Mouse (Mus musculus): ENCODE results near the gene Trit1.
"Not testable (repeated sequence)": the region's sequence is repeated elsewhere in the genome, so short reads cannot be mapped to it uniquely, and the experiment has no call there.

The Trit1 gene

GRCm38 (mm10) chr4:123016451-123016957 lies at the start of gene Trit1:
Gene Trit1 (plus strand): TSS chr4:123016597.
- DNase-seq: peak; percentile 95

- DNase-seq: no peak
These were observed 48.3 kb upstream of the Trit1 start for GRCm38 (mm10) chr4:122968106-122968505.

DNA sequence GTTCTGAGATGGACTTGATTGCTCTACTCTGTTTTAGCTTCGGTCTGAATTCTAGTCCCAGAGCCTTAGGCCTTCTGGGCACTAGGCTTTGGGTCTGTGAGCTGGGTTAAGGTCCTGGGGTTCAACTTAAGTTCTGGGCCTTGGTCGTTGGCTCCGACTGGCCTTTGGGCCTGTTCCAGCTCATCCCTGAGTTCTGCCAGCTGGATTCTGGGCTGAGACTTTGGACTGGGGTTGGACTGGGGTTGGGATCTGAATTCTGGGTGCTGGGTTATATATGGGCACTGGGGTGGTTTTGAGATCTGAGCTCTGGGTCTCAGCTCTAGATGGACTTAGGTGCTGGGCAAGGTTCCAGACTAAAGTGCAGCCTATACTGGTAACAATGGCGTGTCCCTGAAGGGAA lies 45.2 kb upstream of the Trit1 start:
- no peak for DNase-seq

GRCm38 (mm10) chr4:122971646-122972045 lies 44.8 kb upstream of the Trit1 start:
- no peak for DNase-seq

GRCm38 (mm10) chr4:122972056-122972455 lies 44.3 kb upstream of the Trit1 start:
- no peak for DNase-seq

DNA sequence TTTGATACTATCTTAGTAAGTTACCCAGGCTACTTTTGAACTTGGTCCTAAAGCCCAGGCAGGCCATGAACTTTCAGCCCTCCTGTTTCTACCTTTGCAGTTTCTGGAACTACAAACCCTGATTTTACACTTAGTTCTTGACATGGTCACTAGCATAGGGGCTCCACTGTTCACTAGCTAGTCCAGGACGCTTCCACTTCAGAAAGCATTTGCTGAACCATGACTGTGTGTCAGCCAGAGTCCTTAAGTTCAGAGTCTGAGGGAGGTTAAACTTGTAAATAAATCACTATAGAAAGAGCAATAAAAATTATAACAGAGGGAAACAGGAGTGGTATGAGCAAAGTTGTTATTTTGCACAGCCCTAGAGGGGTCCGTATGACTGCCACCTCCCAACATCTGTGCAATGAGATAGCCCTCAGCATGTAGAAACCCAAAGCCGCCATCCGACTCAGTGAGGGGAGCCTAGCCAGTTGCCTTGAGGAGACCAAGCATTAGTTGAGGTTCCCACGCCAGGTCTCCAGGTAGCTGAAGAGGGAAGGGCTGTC lies 41.3 kb upstream of the Trit1 start:
- DNase-seq: no peak

- DNase-seq: no peak
These were observed 39.5 kb upstream of the Trit1 start for GRCm38 (mm10) chr4:122976885-122977284.

DNA sequence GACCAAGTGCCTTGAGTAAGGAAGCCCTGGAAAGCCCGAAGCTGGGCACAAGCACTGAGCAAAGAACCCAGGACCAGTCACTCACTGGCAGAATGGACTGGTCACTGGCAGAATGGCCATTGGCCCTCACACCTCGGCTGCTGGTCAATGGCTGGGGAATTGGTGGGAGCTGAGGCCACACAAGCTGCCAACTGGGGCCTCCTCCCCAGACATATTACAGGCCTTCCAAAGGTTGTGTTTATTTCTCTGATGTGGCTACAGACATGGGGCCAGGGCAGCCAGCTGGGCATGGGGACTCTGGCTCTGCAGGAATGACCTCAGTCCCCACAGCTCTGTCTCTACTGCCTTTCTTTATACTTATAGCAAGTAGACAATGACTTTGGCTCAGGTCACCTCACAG lies 37.5 kb upstream of the Trit1 start:
- no peak for DNase-seq

GRCm38 (mm10) chr4:122979826-122980225 lies 36.6 kb upstream of the Trit1 start:
- no peak for DNase-seq

DNA sequence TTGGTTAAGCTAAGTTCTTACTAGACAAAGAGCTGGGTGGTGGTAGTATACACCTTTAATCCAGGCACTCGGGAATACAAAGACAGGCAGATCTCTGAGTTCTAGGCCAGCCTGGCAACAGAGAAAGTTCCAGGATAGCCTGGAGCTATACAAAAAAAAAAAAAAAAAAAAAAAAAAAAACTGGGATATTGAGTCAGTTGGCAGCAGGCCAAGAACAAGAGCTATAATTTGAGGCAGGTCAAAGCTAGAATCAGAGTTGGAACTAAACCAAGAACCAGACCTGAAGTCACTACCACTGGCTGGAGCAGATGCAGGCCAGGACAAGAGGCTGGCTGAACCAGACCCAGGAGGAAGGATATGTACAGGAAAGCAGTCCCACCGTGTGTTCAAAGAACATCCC lies 35.7 kb upstream of the Trit1 start:
- no peak for DNase-seq

DNA sequence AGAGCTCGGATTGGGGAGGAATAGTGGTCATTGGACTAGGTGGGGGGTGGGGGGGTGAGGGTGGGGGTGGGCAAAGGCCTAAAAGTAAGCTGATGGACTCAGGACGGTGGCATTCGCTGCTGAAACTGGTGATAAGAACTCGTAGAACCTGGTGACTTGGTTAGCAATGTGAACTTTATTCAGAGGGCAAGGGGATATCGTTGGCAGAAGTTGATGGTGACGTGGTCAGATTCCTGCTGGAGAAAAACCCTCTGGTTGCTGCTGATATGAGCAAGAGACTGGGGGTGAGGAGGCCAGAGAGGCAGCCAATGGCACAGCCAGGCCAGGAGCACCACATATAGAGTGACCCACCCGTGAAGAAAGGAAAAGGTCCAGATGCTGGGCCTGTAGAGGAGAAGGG lies 35.2 kb upstream of the Trit1 start:
- no peak for DNase-seq

GRCm38 (mm10) chr4:122981930-122982329 lies 34.5 kb upstream of the Trit1 start:
- DNase-seq: no peak

DNA sequence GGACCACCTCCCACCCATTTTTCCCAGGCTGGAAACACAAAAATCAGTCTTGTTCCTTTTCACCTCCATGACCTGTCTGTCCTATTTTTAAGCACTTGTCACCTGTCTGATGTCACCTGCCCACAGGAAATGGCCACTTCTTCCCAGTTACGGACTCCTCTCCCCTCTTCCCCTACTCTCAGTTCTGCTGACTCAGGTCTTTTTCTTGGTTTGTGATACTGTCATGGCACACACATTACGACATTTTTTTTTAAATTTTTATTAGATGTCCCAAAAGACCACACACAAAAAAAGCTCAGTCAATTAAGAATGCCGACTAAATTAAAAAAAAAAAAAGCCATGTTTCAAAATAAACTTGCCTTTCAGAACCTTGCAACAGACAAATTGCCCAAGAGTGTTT lies 33.9 kb upstream of the Trit1 start:
- DNase-seq: no peak

DNA sequence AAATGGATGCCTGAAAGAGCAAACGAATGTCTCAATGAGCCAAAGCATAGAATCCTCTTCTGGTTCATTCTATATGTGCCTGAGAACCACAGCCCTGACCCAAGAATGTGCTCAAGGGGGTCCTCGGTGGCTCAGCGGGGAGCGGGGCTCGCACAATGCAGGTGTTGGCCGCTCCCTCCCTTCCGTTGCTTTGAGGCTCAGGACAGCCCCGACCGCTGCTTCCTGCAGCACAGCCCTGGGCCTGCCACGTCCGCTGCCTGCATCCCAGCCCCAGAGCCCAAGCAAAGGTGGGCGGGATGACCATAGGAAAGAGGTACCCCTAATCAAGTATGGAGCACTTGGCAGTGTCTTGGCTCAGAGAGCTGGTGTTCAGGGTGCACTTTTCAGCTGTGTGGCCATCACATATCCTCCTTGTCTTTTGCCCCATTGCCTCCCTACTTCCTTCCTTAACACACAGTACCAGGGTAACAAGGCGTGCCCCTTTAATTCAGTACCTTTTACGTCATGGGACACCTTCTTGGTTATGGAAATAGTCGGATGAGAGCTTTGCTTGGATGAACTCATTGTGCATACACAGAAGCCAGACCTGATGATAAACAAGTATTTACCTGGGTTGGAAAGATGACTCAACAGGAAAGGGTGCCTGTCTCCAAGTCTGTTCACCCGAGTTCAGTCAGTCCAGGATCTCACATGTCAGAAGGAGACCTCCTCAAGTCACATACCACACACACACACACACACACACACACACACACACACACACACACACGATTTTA lies 32.7 kb upstream of the Trit1 start:
- no peak for DNase-seq

- peak in 1 of 2 experiments; percentile 70 for DNase-seq
These were observed 31.3 kb upstream of the Trit1 start for GRCm38 (mm10) chr4:122985110-122985509.

DNA sequence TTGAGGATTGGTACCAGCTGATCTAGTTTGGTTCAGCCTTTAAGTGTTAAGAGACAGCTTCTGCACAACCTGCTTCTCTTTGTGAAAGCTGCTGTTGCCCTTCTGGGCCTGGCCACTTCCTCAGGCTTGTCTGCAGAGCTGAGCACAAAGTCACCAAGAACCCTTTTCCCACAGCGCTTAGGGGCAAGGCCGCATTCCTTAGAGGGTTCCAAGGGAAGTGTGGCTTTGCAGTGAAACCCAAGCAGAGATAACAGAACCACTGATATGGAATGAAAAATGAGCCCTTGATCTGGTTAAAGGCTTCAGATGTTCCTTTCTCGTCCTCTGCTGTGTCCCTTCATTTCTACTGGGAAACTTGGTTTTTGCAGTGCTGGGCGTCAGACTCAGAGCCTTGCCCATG lies 29.0 kb upstream of the Trit1 start:
- no peak for DNase-seq

GRCm38 (mm10) chr4:122988004-122988403 lies 28.4 kb upstream of the Trit1 start:
- not testable (repeated sequence) for DNase-seq

GRCm38 (mm10) chr4:122991177-122991576 lies 25.2 kb upstream of the Trit1 start:
- DNase-seq: no peak

DNA sequence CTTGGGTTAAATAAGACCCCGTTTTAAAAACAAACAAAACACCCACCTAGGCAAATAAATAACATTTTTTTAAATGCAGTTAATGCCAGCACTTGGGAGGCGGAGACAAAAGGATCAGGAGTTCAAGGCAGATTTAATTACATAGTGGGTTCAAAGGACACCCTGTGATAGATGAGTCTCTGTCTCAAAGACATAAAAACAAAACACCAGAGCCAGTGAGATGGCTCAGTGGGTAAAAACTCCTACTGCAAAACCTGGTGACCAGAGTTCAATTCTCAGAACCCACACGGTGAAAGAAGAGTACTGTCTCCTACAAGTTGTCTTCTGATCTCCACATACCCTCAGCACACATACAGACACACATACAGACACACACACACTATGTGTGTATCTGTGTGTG lies 24.1 kb upstream of the Trit1 start:
- DNase-seq: no peak

DNA sequence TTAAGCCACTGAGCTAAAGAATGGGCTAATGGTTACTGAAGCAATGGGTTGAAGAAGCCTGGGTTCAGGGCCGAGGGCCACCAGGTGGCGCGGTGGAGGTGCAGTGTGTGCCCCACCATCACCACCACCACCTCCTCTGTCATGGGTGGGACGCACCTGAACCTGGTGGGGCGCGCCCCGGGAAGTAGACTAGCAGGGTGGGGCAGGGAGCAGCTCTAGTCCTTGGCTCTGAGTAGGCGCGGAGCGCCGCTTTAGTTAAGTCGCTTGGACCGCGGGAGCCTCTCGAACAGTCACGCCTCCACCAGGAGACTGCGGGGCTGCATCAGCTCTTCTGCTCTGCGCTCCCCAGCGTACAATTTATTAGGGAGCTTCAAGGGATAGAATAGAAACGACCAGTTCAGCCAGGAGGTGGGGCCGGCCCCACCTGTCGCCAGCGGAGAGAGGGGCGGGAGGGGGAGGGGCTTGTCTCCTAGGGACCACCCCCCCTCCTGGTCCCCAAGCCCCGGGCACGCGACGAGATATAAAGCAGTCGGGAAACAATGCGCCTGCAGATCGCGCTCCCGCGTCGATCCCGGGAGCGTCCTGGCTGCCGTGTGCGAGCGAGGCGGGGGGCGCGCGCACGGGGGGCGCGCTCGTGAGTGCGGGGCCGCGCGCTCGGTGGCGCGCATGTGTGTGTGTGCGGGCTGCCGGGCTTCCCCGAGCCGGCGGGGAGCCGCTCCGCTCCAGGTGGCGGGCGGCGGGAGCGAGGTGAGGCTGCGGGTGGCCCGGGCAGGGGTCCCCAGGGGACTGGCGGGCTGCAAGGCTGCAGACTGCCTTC lies 20.8 kb upstream of the Trit1 start, which contains the start of gene Mycl:
Gene Mycl (plus strand): TSS at position 249 of the 817 bp plus-strand sequence.
- peak; percentile 81 to 86 for DNase-seq

DNA sequence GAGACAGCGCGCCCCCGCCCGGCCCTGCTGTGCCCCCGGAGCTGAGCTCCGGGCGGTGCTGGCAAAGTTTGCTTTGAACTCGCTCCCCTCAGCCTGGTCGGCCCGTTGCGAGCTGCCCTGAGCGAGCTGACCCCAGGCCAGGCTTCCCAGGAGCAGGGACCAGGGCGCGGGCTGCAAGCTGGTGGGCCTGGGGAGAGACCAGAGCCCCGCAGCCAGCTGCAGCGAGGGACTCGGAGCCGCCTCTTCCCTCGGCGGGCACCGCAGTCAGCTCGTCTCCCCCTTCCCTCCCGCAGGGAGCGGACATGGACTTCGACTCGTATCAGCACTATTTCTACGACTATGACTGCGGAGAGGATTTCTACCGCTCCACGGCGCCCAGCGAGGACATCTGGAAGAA lies 20.2 kb upstream of the Trit1 start:
- peak; percentile 32 to 52 for DNase-seq

GRCm38 (mm10) chr4:122996618-122997381 lies 19.6 kb upstream of the Trit1 start:
- DNase-seq: peak; percentile 43 to 51
